Mouse (Mus musculus): ENCODE measurements around the gene Camta1. TPM values are rescaled to one million over a fixed set of nuclear protein-coding genes. Genes with fewer than 3 reads are reported as not detected.

Gene Camta1
- 8.3 and 9.9 TPM in 2 replicates for polyA plus RNA-seq (2012; rRNA removed; ENCODE audit: low replicate concordance)

GRCm38 (mm10) chr4:151861806-151862739, at the start of gene Camta1:
Camta1 (minus strand) TSS chr4:151861876.

GRCm38 (mm10) chr4:151089270-151089669, 772.4 kb downstream of the Camta1 start, which contains the start of gene Gm13090:
Gm13090 (plus strand) TSS chr4:151089570.

GRCm38 (mm10) chr4:151057347-151058321, 804.0 kb downstream of the Camta1 start, which contains the start of gene Vamp3:
Vamp3 (minus strand) TSS chr4:151057963.

GRCm38 (mm10) chr4:151044037-151044943, 817.4 kb downstream of the Camta1 start, which contains the start of gene Per3:
Per3 (minus strand) TSS chr4:151044665.

GRCm38 (mm10) chr4:150996797-150997196, 864.9 kb downstream of the Camta1 start, which contains the start of gene Uts2:
Uts2 (plus strand) TSS chr4:150997097.

GRCm38 (mm10) chr4:150914290-150914733, 947.4 kb downstream of the Camta1 start, which contains the start of the genes Park7 and Tnfrsf9:
Park7 (minus strand) TSS chr4:150914437.
Tnfrsf9 (plus strand) TSS chr4:150914562.

Other genes with a start within 250 kb of the Camta1 start
- 65.3 and 78.6 TPM in 2 replicates for gene Dnajc11, start 71.8 kb upstream of the Camta1 start, polyA plus RNA-seq (2012; rRNA removed; ENCODE audit: low replicate concordance)
- gene Thap3, start 127.1 kb upstream of the Camta1 start, polyA plus RNA-seq (2012; rRNA removed; ENCODE audit: low replicate concordance) = 46.6 and 79.4 TPM in 2 replicates
- 8.9 and 14.1 TPM in 2 replicates for gene Phf13, start 134.4 kb upstream of the Camta1 start, polyA plus RNA-seq (2012; rRNA removed; ENCODE audit: low replicate concordance)
- gene Klhl21, start 146.9 kb upstream of the Camta1 start, polyA plus RNA-seq (2012; rRNA removed; ENCODE audit: low replicate concordance) = 17.3 and 29.5 TPM in 2 replicates
- 9.9 and 17.5 TPM in 2 replicates for gene Zbtb48, start 165.8 kb upstream of the Camta1 start, polyA plus RNA-seq (2012; rRNA removed; ENCODE audit: low replicate concordance)
- 0.03 and 0.13 TPM in 2 replicates for gene Tas1r1, start 176.7 kb upstream of the Camta1 start, polyA plus RNA-seq (2012; rRNA removed; ENCODE audit: low replicate concordance)
- gene Nol9, start 177.4 kb upstream of the Camta1 start, polyA plus RNA-seq (2012; rRNA removed; ENCODE audit: low replicate concordance) = 10.8 and 30.9 TPM in 2 replicates
- gene Plekhg5, start 210.6 kb upstream of the Camta1 start, polyA plus RNA-seq (2012; rRNA removed; ENCODE audit: low replicate concordance) = 33.9 and 54.3 TPM in 2 replicates